Comparison of ENCODE assay signal across 23 mouse cellular contexts in the genomic region with DNA sequence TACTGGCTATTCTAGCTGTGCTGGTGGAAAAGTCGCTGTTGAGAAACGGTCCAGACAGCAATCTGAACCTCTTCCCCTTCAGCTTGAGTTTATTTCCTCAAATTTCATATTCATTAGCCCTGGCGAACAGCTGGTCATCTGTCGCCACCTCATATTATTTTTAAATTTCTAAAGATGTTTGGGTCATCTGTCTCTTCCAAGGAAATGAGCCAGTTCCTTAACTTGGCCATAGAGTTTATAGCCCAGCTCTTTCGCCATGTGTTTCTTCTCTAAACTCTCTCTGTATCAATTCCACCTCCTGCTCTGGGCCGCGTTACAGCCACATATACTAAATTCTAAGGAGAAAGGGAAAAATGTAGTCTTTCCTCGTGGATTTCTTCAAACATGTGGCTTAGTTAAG. TPM values are rescaled to one million over a fixed set of nuclear protein-coding genes. Genes with fewer than 3 reads are reported as not detected.
DNase-seq lines count a peak whose midpoint lies in the region; ATAC-seq and TF ChIP-seq lines count a peak whose summit lies in the region.
"Had no signal": no experiment of that assay in that cellular context is flagged by ENCODE, and none has a peak within 500 bp of the region (broad histone marks: within the 10 kb centered on the region; RNA-seq: fewer than 3 reads in every experiment).

No protein-coding gene starts in this region.

- DNase-seq in heart, adult 18-20 months, result peak; percentile 34 to 37
- no peak for DNase-seq in heart, adult 8-10 months (ENCODE audit: low spot score)
- DNase-seq in layer of hippocampus, adult 2 months (ENCODE audit: low spot score in 2 of 2), result no peak
- no peak for DNase-seq in layer of hippocampus, adult 9-10 months (ENCODE audit: low spot score)
- DNase-seq in lung, postnatal 0 days (ENCODE audit: low spot score), result peak; percentile 90
- DNase-seq in skeletal muscle tissue, adult 2 months (ENCODE audit: low read depth, low spot score), result peak; percentile 14
- no peak for DNase-seq in B cell, adult 2 months
- DNase-seq: adrenal gland, adult 2 months; cerebellum, adult 11-12 months; kidney, adult 2 months; liver, embryonic 13.5 days; thymus, postnatal 4 days had no signal

- H3K4me3 ChIP-seq in layer of hippocampus, adult 2 months, result no peak overlapping the region
- no peak overlapping the region for H3K4me3 ChIP-seq in lung, postnatal 0 days (ENCODE audit: low read depth, low read length)
- H3K4me3 ChIP-seq: embryonic facial prominence, embryonic 10.5 days; erythroblast, embryonic 14.5 days; hindbrain, embryonic 15.5 days; left cerebral cortex, adult 2 months; limb, embryonic 12.5 days; liver, embryonic 13.5 days had no signal

- H3K27me3 ChIP-seq in lung, postnatal 0 days (replicated peaks; ENCODE audit: insufficient read depth, low read length), result no peaks in the 10 kb centered on the region
- H3K27me3 ChIP-seq: CH12.LX; hindbrain, embryonic 15.5 days; liver, embryonic 13.5 days had no signal

- H3K27ac ChIP-seq in layer of hippocampus, adult 2 months, result peak overlapping the region; percentile 40; the same call in 1 of the 2 replicates
- no peak overlapping the region for H3K27ac ChIP-seq in lung, postnatal 0 days (ENCODE audit: low read length)
- H3K27ac ChIP-seq: embryonic facial prominence, embryonic 10.5 days; hindbrain, embryonic 15.5 days; left cerebral cortex, adult 2 months; limb, embryonic 12.5 days; liver, embryonic 13.5 days had no signal

- no peak overlapping the region for H3K9ac ChIP-seq in lung, postnatal 0 days (replicated peaks; ENCODE audit: low read depth)
- H3K9ac ChIP-seq: hindbrain, embryonic 15.5 days; limb, embryonic 12.5 days; liver, embryonic 13.5 days had no signal

- peak; percentile 73 for ATAC-seq in lung, postnatal 0 days
- ATAC-seq in megakaryocyte progenitor cell, adult 5-6 weeks (replicated peaks; ENCODE audit: poor library complexity), result no peak
- ATAC-seq: forebrain, embryonic 14.5 days; midbrain, embryonic 16.5 days had no signal

- TF ChIP-seq EP300 in lung, postnatal 0 days (IDR thresholded peaks at IDR 0.05), result peak; percentile 41; the same call in 1 of the 2 replicates

- H3K4me2 ChIP-seq in lung, postnatal 0 days (replicated peaks; ENCODE audit: low read depth, low read length), result no peak overlapping the region
- H3K4me2 ChIP-seq: heart, embryonic 11.5 days; hindbrain, embryonic 15.5 days; limb, embryonic 12.5 days; liver, embryonic 13.5 days had no signal

- H3K4me1 ChIP-seq in lung, postnatal 0 days (ENCODE audit: insufficient read depth, low read depth, low read length), result peaks cover 12% of the 10 kb centered on the region; the same call in 1 of the 2 replicates
- H3K4me1 ChIP-seq: hindbrain, embryonic 15.5 days; liver, embryonic 13.5 days had no signal

- no peak for TF ChIP-seq CTCF in layer of hippocampus, adult 2 months (conservative IDR thresholded peaks at IDR 0.05)
- no peak for TF ChIP-seq CTCF in lung, postnatal 0 days (IDR thresholded peaks at IDR 0.05)

- H3K36me3 ChIP-seq in lung, postnatal 0 days (ENCODE audit: insufficient read depth, low read length), result no peaks in the 10 kb centered on the region
- H3K36me3 ChIP-seq: embryonic facial prominence, embryonic 10.5 days; hindbrain, embryonic 15.5 days; limb, embryonic 12.5 days; liver, embryonic 13.5 days had no signal

- WGBS in lung, postnatal 0 days, result 48% methylated on average over 8 of the region's 8 CpGs

- H3K9me3 ChIP-seq in lung, postnatal 0 days (ENCODE audit: low read length), result no peaks in the 10 kb centered on the region
- H3K9me3 ChIP-seq: embryonic facial prominence, embryonic 10.5 days; hindbrain, embryonic 15.5 days; limb, embryonic 12.5 days; liver, embryonic 13.5 days had no signal

RNA-seq across cellular contexts. Expression of gene Tmem252, which starts 29.9 kb away (rescaled TPM):
- under 1 TPM; 0.12 to 0.28 TPM for total RNA-seq in heart, adult 18-20 months (2021)
- total RNA-seq in heart, adult 8-10 months (2022), result under 1 TPM in 3 of 4 experiments, not detected in 1; 0.09 to 0.11 (median 0.09) TPM
- under 1 TPM; 0.20 to 0.33 TPM for total RNA-seq in layer of hippocampus, adult 2 months (2021)
- 4.5 and 6.2 TPM in 2 replicates for polyA plus RNA-seq in lung, postnatal 0 days (2015; fragmentation: Nextera tagmentation; extraction: Ambion mirVana)
- not detected in 2 replicates for total RNA-seq in megakaryocyte progenitor cell, adult 5-6 weeks (2015)
- total RNA-seq in megakaryocyte progenitor cell, adult 5-6 weeks (2017), result not detected in 2 replicates
- total RNA-seq: CH12.LX; megakaryocyte-erythroid progenitor cell, adult 5-6 weeks had no signal
- polyA plus RNA-seq: erythroblast, embryonic 14.5 days had no signal

Comparison
In these comparisons a context has a peak if more than half of its experiments do, and no peak if none do; other contexts are left out.
1. DNase-seq: peak in heart, adult 18-20 months (2 of 2), lung, postnatal 0 days (single experiment) and skeletal muscle tissue, adult 2 months (single experiment); none in heart, adult 8-10 months (single experiment), layer of hippocampus, adult 2 months (0 of 2), layer of hippocampus, adult 9-10 months (single experiment) and B cell, adult 2 months (0 of 2).